Mouse (Mus musculus): Measurements from ENCODE around the gene Abi2. TPM values are rescaled to one million over a fixed set of nuclear protein-coding genes. Genes with fewer than 3 reads are reported as not detected.

Abi2 gene
- total RNA-seq, 1 experiment, result 26.4 TPM

GRCm38 (mm10) chr1:60469491-60469890, 60.1 kb downstream of the Abi2 start:
- TF ChIP-seq CHD2 (IDR thresholded peaks at IDR 0.05; ENCODE audit: low read depth, low read length) (no peak), ZC3H11A (IDR thresholded peaks at IDR 0.05; ENCODE audit: borderline replicate concordance, low read depth, low read length) (no peak), ZNF384 (IDR thresholded peaks at IDR 0.05; ENCODE audit: low read depth, low read length) (no peak), HCFC1 (IDR thresholded peaks at IDR 0.05; ENCODE audit: borderline replicate concordance, insufficient read depth, low read length) (no peak), MAFK (IDR thresholded peaks at IDR 0.05; ENCODE audit: insufficient read depth, low read depth, low read length) (no peak)
- Histone ChIP-seq H3K27ac (ENCODE audit: insufficient read depth, low read depth, low read length, poor library complexity, severe bottlenecking) (no peak overlapping the region), H3K36me3 (ENCODE audit: control insufficient read depth, insufficient read depth, low read length, poor library complexity, severe bottlenecking) (peaks cover 3% of the 10 kb centered on the region; the same call in 1 of the 2 replicates), H3K9ac (ENCODE audit: insufficient read depth, low read depth, low read length, poor library complexity, severe bottlenecking) (no peak overlapping the region), H3K9me3 (ENCODE audit: control insufficient read depth, insufficient read depth, low read depth, low read length) (no peaks in the 10 kb centered on the region), H3K4me3 (ENCODE audit: insufficient read depth in 1 of 2, low read depth in 1 of 2, low read length in 2 of 2, poor library complexity in 1 of 2, severe bottlenecking in 1 of 2) (no peak overlapping the region), H3K4me1 (ENCODE audit: control insufficient read depth in 2 of 2, insufficient read depth in 2 of 2, low read length in 2 of 2, poor library complexity in 1 of 2) (no peaks in the 10 kb centered on the region)
- in situ Hi-C loops (cut with MboI; ENCODE audit: low sequenced_read_pairs in 2 of 2, unreplicated experiment in 2 of 2), result loop anchor here in 1 of 2 experiments (25.0 kb wide), 1 partner anchor 393 kb away; no protein-coding TSS in a partner anchor
- no peak for DNase-seq (ENCODE audit: low read depth, low spot score)

DNA sequence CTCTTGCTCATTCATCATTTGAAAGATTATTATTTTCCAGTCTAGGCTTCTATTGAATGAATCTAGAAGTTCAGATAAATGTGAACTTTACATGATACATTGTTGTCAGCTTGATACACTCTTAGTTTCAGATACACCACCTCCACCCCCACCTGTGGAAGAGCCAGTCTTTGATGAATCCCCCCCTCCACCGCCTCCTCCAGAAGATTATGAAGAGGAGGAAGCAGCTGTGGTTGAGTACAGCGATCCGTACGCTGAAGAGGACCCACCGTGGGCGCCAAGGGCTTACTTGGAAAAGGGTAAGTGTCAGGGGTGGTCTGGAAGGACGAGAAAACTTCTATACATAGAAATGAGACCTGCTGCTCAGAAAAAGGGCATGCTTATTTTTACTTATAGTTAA, 61.1 kb downstream of the Abi2 start:
- Histone ChIP-seq H3K9me3 (ENCODE audit: control insufficient read depth, insufficient read depth, low read depth, low read length) (no peaks in the 10 kb centered on the region), H3K9ac (ENCODE audit: insufficient read depth, low read depth, low read length, poor library complexity, severe bottlenecking) (no peak overlapping the region), H3K36me3 (ENCODE audit: control insufficient read depth, insufficient read depth, low read length, poor library complexity, severe bottlenecking) (peaks cover 3% of the 10 kb centered on the region; the same call in 1 of the 2 replicates), H3K4me1 (ENCODE audit: control insufficient read depth in 2 of 2, insufficient read depth in 2 of 2, low read length in 2 of 2, poor library complexity in 1 of 2) (no peaks in the 10 kb centered on the region), H3K27ac (ENCODE audit: insufficient read depth, low read depth, low read length, poor library complexity, severe bottlenecking) (no peak overlapping the region), H3K4me3 (ENCODE audit: insufficient read depth in 1 of 2, low read depth in 1 of 2, low read length in 2 of 2, poor library complexity in 1 of 2, severe bottlenecking in 1 of 2) (no peak overlapping the region)
- in situ Hi-C loops (cut with MboI; ENCODE audit: low sequenced_read_pairs in 2 of 2, unreplicated experiment in 2 of 2), result loop anchor here in 1 of 2 experiments (25.0 kb wide), 1 partner anchor 392 kb away; no protein-coding TSS in a partner anchor
- TF ChIP-seq ZNF384 (IDR thresholded peaks at IDR 0.05; ENCODE audit: low read depth, low read length), result no peak
- DNase-seq (ENCODE audit: low read depth, low spot score), result no peak

- Histone ChIP-seq H3K4me1 (ENCODE audit: control insufficient read depth in 2 of 2, insufficient read depth in 2 of 2, low read length in 2 of 2, poor library complexity in 1 of 2) (no peaks in the 10 kb centered on the region), H3K4me3 (ENCODE audit: insufficient read depth in 1 of 2, low read depth in 1 of 2, low read length in 2 of 2, poor library complexity in 1 of 2, severe bottlenecking in 1 of 2) (no peak overlapping the region), H3K27ac (ENCODE audit: insufficient read depth, low read depth, low read length, poor library complexity, severe bottlenecking) (no peak overlapping the region), H3K9me3 (ENCODE audit: control insufficient read depth, insufficient read depth, low read depth, low read length) (no peaks in the 10 kb centered on the region), H3K36me3 (ENCODE audit: control insufficient read depth, insufficient read depth, low read length, poor library complexity, severe bottlenecking) (no peaks in the 10 kb centered on the region; the same call in 1 of the 2 replicates), H3K9ac (ENCODE audit: insufficient read depth, low read depth, low read length, poor library complexity, severe bottlenecking) (no peak overlapping the region)
- DNase-seq (ENCODE audit: low read depth, low spot score), result no peak
- in situ Hi-C loops (cut with MboI; ENCODE audit: low sequenced_read_pairs in 2 of 2, unreplicated experiment in 2 of 2), result no loop called here
- TF ChIP-seq ZC3H11A (IDR thresholded peaks at IDR 0.05; ENCODE audit: borderline replicate concordance, low read depth, low read length) (no peak), HCFC1 (IDR thresholded peaks at IDR 0.05; ENCODE audit: borderline replicate concordance, insufficient read depth, low read length) (no peak), CHD2 (IDR thresholded peaks at IDR 0.05; ENCODE audit: low read depth, low read length) (no peak), MAFK (IDR thresholded peaks at IDR 0.05; ENCODE audit: insufficient read depth, low read depth, low read length) (no peak), ZNF384 (IDR thresholded peaks at IDR 0.05; ENCODE audit: low read depth, low read length) (no peak)
Measured at GRCm38 (mm10) chr1:60481561-60481960, 72.1 kb downstream of the Abi2 start.

GRCm38 (mm10) chr1:60482881-60483280, 73.5 kb downstream of the Abi2 start:
- Histone ChIP-seq H3K4me1 (ENCODE audit: control insufficient read depth in 2 of 2, insufficient read depth in 2 of 2, low read length in 2 of 2, poor library complexity in 1 of 2) (no peaks in the 10 kb centered on the region), H3K9me3 (ENCODE audit: control insufficient read depth, insufficient read depth, low read depth, low read length) (no peaks in the 10 kb centered on the region), H3K4me3 (ENCODE audit: insufficient read depth in 1 of 2, low read depth in 1 of 2, low read length in 2 of 2, poor library complexity in 1 of 2, severe bottlenecking in 1 of 2) (no peak overlapping the region), H3K36me3 (ENCODE audit: control insufficient read depth, insufficient read depth, low read length, poor library complexity, severe bottlenecking) (peaks cover 3% of the 10 kb centered on the region; the same call in 1 of the 2 replicates), H3K9ac (ENCODE audit: insufficient read depth, low read depth, low read length, poor library complexity, severe bottlenecking) (no peak overlapping the region), H3K27ac (ENCODE audit: insufficient read depth, low read depth, low read length, poor library complexity, severe bottlenecking) (no peak overlapping the region)
- DNase-seq (ENCODE audit: low read depth, low spot score), result no peak
- in situ Hi-C loops (cut with MboI; ENCODE audit: low sequenced_read_pairs in 2 of 2, unreplicated experiment in 2 of 2), result no loop called here
- TF ChIP-seq ZC3H11A (IDR thresholded peaks at IDR 0.05; ENCODE audit: borderline replicate concordance, low read depth, low read length) (no peak), ZNF384 (IDR thresholded peaks at IDR 0.05; ENCODE audit: low read depth, low read length) (no peak), CHD2 (IDR thresholded peaks at IDR 0.05; ENCODE audit: low read depth, low read length) (no peak)

DNA sequence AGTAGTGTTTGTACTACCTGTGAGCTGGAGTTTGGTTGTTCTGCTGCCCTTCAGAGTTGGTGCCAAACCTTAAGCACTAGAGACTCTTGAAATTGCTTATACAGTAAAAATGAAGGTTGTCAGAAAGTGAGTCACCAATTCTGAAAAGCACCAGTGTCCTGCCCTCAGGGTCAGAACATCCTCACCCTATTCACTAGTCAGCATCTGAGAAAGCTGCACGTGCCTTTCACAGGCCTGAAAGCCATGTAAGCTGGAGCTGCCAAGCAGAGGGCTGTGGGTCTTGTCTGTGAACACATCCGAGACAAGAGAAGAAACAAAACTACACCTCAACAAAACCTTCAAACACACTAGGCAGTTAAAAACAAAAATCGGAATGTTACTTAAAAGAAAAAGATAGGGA, 76.2 kb downstream of the Abi2 start:
- in situ Hi-C loops (cut with MboI; ENCODE audit: low sequenced_read_pairs in 2 of 2, unreplicated experiment in 2 of 2), result no loop called here
- peaks cover 23% of the 10 kb centered on the region for H3K36me3 ChIP-seq (ENCODE audit: control insufficient read depth, insufficient read depth, low read length, poor library complexity, severe bottlenecking)
- TF ChIP-seq HCFC1 (IDR thresholded peaks at IDR 0.05; ENCODE audit: borderline replicate concordance, insufficient read depth, low read length), result no peak
- TF ChIP-seq CHD2 (IDR thresholded peaks at IDR 0.05; ENCODE audit: low read depth, low read length), result no peak
- TF ChIP-seq ZC3H11A (IDR thresholded peaks at IDR 0.05; ENCODE audit: borderline replicate concordance, low read depth, low read length), result no peak
- TF ChIP-seq ZNF384 (IDR thresholded peaks at IDR 0.05; ENCODE audit: low read depth, low read length), result no peak
- no peak for TF ChIP-seq MAFK (IDR thresholded peaks at IDR 0.05; ENCODE audit: insufficient read depth, low read depth, low read length)
- H3K27ac ChIP-seq (ENCODE audit: insufficient read depth, low read depth, low read length, poor library complexity, severe bottlenecking), result no peak overlapping the region
- no peak for DNase-seq (ENCODE audit: low read depth, low spot score)
- no peak overlapping the region for H3K4me3 ChIP-seq (ENCODE audit: insufficient read depth in 1 of 2, low read depth in 1 of 2, low read length in 2 of 2, poor library complexity in 1 of 2, severe bottlenecking in 1 of 2)
- no peak overlapping the region for H3K9ac ChIP-seq (ENCODE audit: insufficient read depth, low read depth, low read length, poor library complexity, severe bottlenecking)
- no peaks in the 10 kb centered on the region for H3K4me1 ChIP-seq (ENCODE audit: control insufficient read depth in 2 of 2, insufficient read depth in 2 of 2, low read length in 2 of 2, poor library complexity in 1 of 2)
- no peaks in the 10 kb centered on the region for H3K9me3 ChIP-seq (ENCODE audit: control insufficient read depth, insufficient read depth, low read depth, low read length)
